8 mouse cellular contexts compared by ENCODE assay signal in genomic region chr10:127059968-127060916, GRCm38 (mm10). TPM values are rescaled to one million over a fixed set of nuclear protein-coding genes. Genes with fewer than 3 reads are reported as not detected.
DNase-seq lines count a peak whose midpoint lies in the region; ATAC-seq and TF ChIP-seq lines count a peak whose summit lies in the region.

TSS of gene March9 (minus strand) at chr10:127060184.

- TF ChIP-seq CTCF in Patski (IDR thresholded peaks at IDR 0.05), result no peak
- no peak for TF ChIP-seq CTCF in heart, postnatal 0 days (IDR thresholded peaks at IDR 0.05; ENCODE audit: low read depth)
- no peak for TF ChIP-seq CTCF in liver, postnatal 0 days (IDR thresholded peaks at IDR 0.05; ENCODE audit: low read depth)

- in situ Hi-C loops in Patski (cut with MboI; ENCODE audit: low pct_unique_long_range_greater_than_20kb), result loop anchor here (25.0 kb wide), 1 partner anchor 602 kb away; the partner anchor contains the start of genes Nab2 and Nemp1

- H3K9ac ChIP-seq in heart, postnatal 0 days (replicated peaks; ENCODE audit: low read depth, low read length), result peak within 1 kb of the TSS; percentile 59
- peak within 1 kb of the TSS; percentile 54 for H3K9ac ChIP-seq in liver, postnatal 0 days (replicated peaks)

- ATAC-seq in Patski, result peak; percentile 45
- no peak for ATAC-seq in heart, postnatal 0 days (ENCODE audit: insufficient read depth, low read depth)
- ATAC-seq in liver, postnatal 0 days, result no peak
- ATAC-seq in neutrophil, adult 5-6 weeks (ENCODE audit: extremely low read depth, insufficient number of reproducible peaks, low FRiP score, poor library complexity, severe bottlenecking), result peak; percentile 32

- TF ChIP-seq EP300 in heart, postnatal 0 days (IDR thresholded peaks at IDR 0.05; ENCODE audit: low read depth), result no peak
- TF ChIP-seq EP300 in liver, postnatal 0 days (IDR thresholded peaks at IDR 0.05; ENCODE audit: low read depth), result no peak

- H3K27me3 ChIP-seq in Patski, result no peaks in the 10 kb centered on the region
- H3K27me3 ChIP-seq in heart, postnatal 0 days (ENCODE audit: control insufficient read depth, insufficient read depth, low read length), result peaks cover 17% of the 10 kb centered on the region
- peaks cover 39% of the 10 kb centered on the region for H3K27me3 ChIP-seq in liver, postnatal 0 days (ENCODE audit: insufficient read depth, low read length)

- H3K4me3 ChIP-seq in heart, postnatal 0 days (ENCODE audit: low read depth, low read length), result peak within 1 kb of the TSS; percentile 76
- peak within 1 kb of the TSS; percentile 67 for H3K4me3 ChIP-seq in liver, postnatal 0 days (ENCODE audit: low read depth, low read length)

- no peaks in the 10 kb centered on the region for H3K9me3 ChIP-seq in heart, postnatal 0 days (replicated peaks; ENCODE audit: control insufficient read depth, low read length)
- H3K9me3 ChIP-seq in liver, postnatal 0 days (ENCODE audit: low read length), result no peaks in the 10 kb centered on the region

- H3K4me2 ChIP-seq in heart, postnatal 0 days (ENCODE audit: low read depth, low read length), result peak within 1 kb of the TSS; percentile 100
- H3K4me2 ChIP-seq in liver, postnatal 0 days (ENCODE audit: low read depth, low read length), result peak within 1 kb of the TSS; percentile 98

- DNase-seq in B cell, adult 2 months, result peak; percentile 69 to 74
- no peak for DNase-seq in Patski (ENCODE audit: low read depth, low spot score)
- DNase-seq in cerebellum, postnatal 36 days, result peak; percentile 75 to 90
- no peak for DNase-seq in heart, postnatal 0 days (ENCODE audit: low spot score)
- peak; percentile 60 for DNase-seq in large intestine, adult 2 months (ENCODE audit: low read depth, low spot score)
- DNase-seq in liver, postnatal 0 days, result peak; percentile 70
- peak; percentile 85 for DNase-seq in thymus, postnatal 25 days

- no peak within 1 kb of the TSS for H3K27ac ChIP-seq in heart, postnatal 0 days (ENCODE audit: low read depth)
- no peak within 1 kb of the TSS for H3K27ac ChIP-seq in liver, postnatal 0 days (ENCODE audit: low read depth)

- H3K4me1 ChIP-seq in heart, postnatal 0 days (ENCODE audit: control insufficient read depth, insufficient read depth), result peaks cover 7% of the 10 kb centered on the region
- H3K4me1 ChIP-seq in liver, postnatal 0 days (ENCODE audit: insufficient read depth), result peaks cover 28% of the 10 kb centered on the region

- WGBS in heart, postnatal 0 days, result 2% methylated on average over 47 of the region's 72 CpGs
- WGBS in large intestine, adult 2 months, result under 1% methylated on average over 61 of the region's 72 CpGs
- 3% methylated on average over 38 of the region's 72 CpGs for WGBS in liver, postnatal 0 days (ENCODE audit: insufficient replicate concordance)

- H3K36me3 ChIP-seq in heart, postnatal 0 days (replicated peaks; ENCODE audit: control insufficient read depth, insufficient read depth, low read length), result peaks cover 7% of the 10 kb centered on the region
- peaks cover 1% of the 10 kb centered on the region; the same call in 1 of the 2 replicates for H3K36me3 ChIP-seq in liver, postnatal 0 days (replicated peaks; ENCODE audit: insufficient read depth, low read length)

- POLR2A ChIA-PET in Patski (lab: Charles Lee), result interaction anchor here (0.5 to 0.7 kb wide), 2 partner anchors 31 to 140 kb away, joined by 3 read pairs; no protein-coding TSS in a partner anchor

- CTCF ChIA-PET in Patski (lab: Charles Lee), result no interaction called here

RNA-seq across cellular contexts. Expression of gene March9, which starts in this region (rescaled TPM):
- 28.6 TPM for polyA plus RNA-seq in Patski (2021)
- 0.65 and 1.0 TPM in 2 replicates for total RNA-seq in heart, postnatal 0 days (2014; rRNA removed; ENCODE audit: low replicate concordance)
- polyA plus RNA-seq in heart, postnatal 0 days (2015; fragmentation: Nextera tagmentation; extraction: Ambion mirVana), result 0.14 TPM in 2 replicates
- polyA plus RNA-seq in large intestine, adult 2 months (2012; rRNA removed), result 3.2 and 3.5 TPM in 2 replicates
- polyA plus RNA-seq in liver, postnatal 0 days (2015; fragmentation: Nextera tagmentation; extraction: Ambion mirVana), result 0.04 and 0.06 TPM in 2 replicates
- total RNA-seq in neutrophil, adult 5-6 weeks (2017), result 0.98 and 1.9 TPM in 2 replicates

Comparison
In these comparisons a context has a peak if more than half of its experiments do, and no peak if none do; other contexts are left out.
1. Peak in DNase-seq, H3K4me3 ChIP-seq, H3K9ac ChIP-seq and H3K4me2 ChIP-seq in liver, postnatal 0 days; RNA of the gene not detected or under 1 TPM.
2. DNase-seq: peak in B cell, adult 2 months (2 of 2), cerebellum, postnatal 36 days (2 of 2), large intestine, adult 2 months (single experiment) and thymus, postnatal 25 days (single experiment); none in Patski (single experiment) and heart, postnatal 0 days (single experiment).
3. ATAC-seq: peak in Patski (single experiment) and neutrophil, adult 5-6 weeks (single experiment); none in heart, postnatal 0 days (single experiment) and liver, postnatal 0 days (single experiment).